23 mouse cellular contexts compared by ENCODE assay signal in genomic region chr1:172430731-172431220, GRCm38 (mm10). TPM values are rescaled to one million over a fixed set of nuclear protein-coding genes. Genes with fewer than 3 reads are reported as not detected.
A peak's percentile ranks its signal among the peaks of the same experiment; 100 is the strongest.
DNase-seq lines count a peak whose midpoint lies in the region; ATAC-seq and TF ChIP-seq lines count a peak whose summit lies in the region.
"Had no signal": no experiment of that assay in that cellular context is flagged by ENCODE, and none has a peak within 500 bp of the region (broad histone marks: within the 10 kb centered on the region; RNA-seq: fewer than 3 reads in every experiment).

No protein-coding gene starts in this region.

- peak; percentile 23 for DNase-seq in embryo, embryonic 10 days (ENCODE audit: low spot score)
- no peak for DNase-seq in embryo, embryonic 11 days
- peak; percentile 24 to 43 for DNase-seq in kidney, postnatal 4 days
- DNase-seq in kidney, postnatal 14 days: no peak
- DNase-seq in limb, embryonic 10.5 days (ENCODE audit: low spot score): peak; percentile 30
- DNase-seq in Muller cell, postnatal 12 days (ENCODE audit: inconsistent ontology term): no peak
- DNase-seq: adrenal gland, postnatal 10 days; cerebellum, adult 18-20 months; cerebellum, postnatal 14 days; lung, adult 18-20 months; lung, postnatal 10 days; midbrain, embryonic 14.5 days; retina, postnatal 1 day; right cerebral cortex, postnatal 25 days had no signal

- no peaks in the 10 kb centered on the region for H3K9me3 ChIP-seq in intestine, postnatal 0 days (ENCODE audit: control insufficient read depth)
- no peaks in the 10 kb centered on the region for H3K9me3 ChIP-seq in intestine, embryonic 15.5 days
- no peaks in the 10 kb centered on the region for H3K9me3 ChIP-seq in limb, embryonic 10.5 days (replicated peaks)
- H3K9me3 ChIP-seq: forebrain, embryonic 13.5 days; heart, embryonic 15.5 days; hindbrain, embryonic 10.5 days; neural tube, embryonic 12.5 days had no signal

- H3K9ac ChIP-seq in intestine, postnatal 0 days (ENCODE audit: low read depth, low read length): no peak overlapping the region
- no peak overlapping the region for H3K9ac ChIP-seq in intestine, embryonic 15.5 days
- H3K9ac ChIP-seq: forebrain, embryonic 13.5 days; heart, embryonic 15.5 days; neural tube, embryonic 12.5 days had no signal

- peak overlapping the region; percentile 46 for H3K27ac ChIP-seq in intestine, postnatal 0 days (ENCODE audit: low read depth, low read length)
- no peak overlapping the region for H3K27ac ChIP-seq in intestine, embryonic 15.5 days
- no peak overlapping the region for H3K27ac ChIP-seq in limb, embryonic 10.5 days
- H3K27ac ChIP-seq: forebrain, embryonic 13.5 days; hindbrain, embryonic 10.5 days; layer of hippocampus, adult 2 months; neural tube, embryonic 12.5 days had no signal

- peak; percentile 39 for TF ChIP-seq CTCF in intestine, postnatal 0 days (IDR thresholded peaks at IDR 0.05; ENCODE audit: low read depth)

- H3K4me1 ChIP-seq in intestine, postnatal 0 days (replicated peaks; ENCODE audit: control insufficient read depth, insufficient read depth, low read length): peaks cover 12% of the 10 kb centered on the region
- H3K4me1 ChIP-seq in intestine, embryonic 15.5 days (replicated peaks): peaks cover 16% of the 10 kb centered on the region
- H3K4me1 ChIP-seq in limb, embryonic 10.5 days: peaks cover 5% of the 10 kb centered on the region; the same call in 1 of the 2 replicates
- H3K4me1 ChIP-seq: forebrain, embryonic 13.5 days; neural tube, embryonic 12.5 days had no signal

- WGBS in intestine, postnatal 0 days: 53% methylated on average over 9 of the region's 9 CpGs
- WGBS in intestine, embryonic 15.5 days: 57% methylated on average over 9 of the region's 9 CpGs
- WGBS in limb, embryonic 10.5 days: 51% methylated on average over 9 of the region's 9 CpGs

- no peak for ATAC-seq in intestine, postnatal 0 days
- ATAC-seq in intestine, embryonic 15.5 days: no peak
- ATAC-seq: forebrain, embryonic 13.5 days; hindbrain, embryonic 16.5 days; intestine, embryonic 16.5 days had no signal

- no peak overlapping the region for H3K4me2 ChIP-seq in intestine, postnatal 0 days (replicated peaks; ENCODE audit: low read depth)
- H3K4me2 ChIP-seq in intestine, embryonic 15.5 days (replicated peaks): no peak overlapping the region
- H3K4me2 ChIP-seq: forebrain, embryonic 13.5 days; heart, embryonic 15.5 days; neural tube, embryonic 12.5 days had no signal

- no peaks in the 10 kb centered on the region for H3K36me3 ChIP-seq in intestine, postnatal 0 days (ENCODE audit: control insufficient read depth, insufficient read depth)
- no peaks in the 10 kb centered on the region for H3K36me3 ChIP-seq in intestine, embryonic 15.5 days
- no peaks in the 10 kb centered on the region for H3K36me3 ChIP-seq in limb, embryonic 10.5 days
- H3K36me3 ChIP-seq: heart, embryonic 15.5 days; hindbrain, embryonic 10.5 days; neural tube, embryonic 12.5 days had no signal

- no peak overlapping the region for H3K4me3 ChIP-seq in intestine, postnatal 0 days (ENCODE audit: low read depth, low read length)
- H3K4me3 ChIP-seq in intestine, embryonic 15.5 days (replicated peaks): no peak overlapping the region
- H3K4me3 ChIP-seq in limb, embryonic 10.5 days: no peak overlapping the region
- H3K4me3 ChIP-seq: forebrain, embryonic 13.5 days; heart, embryonic 15.5 days; hindbrain, embryonic 10.5 days; layer of hippocampus, adult 2 months; neural tube, embryonic 12.5 days had no signal

- no peaks in the 10 kb centered on the region for H3K27me3 ChIP-seq in intestine, postnatal 0 days (replicated peaks; ENCODE audit: control insufficient read depth, insufficient read depth, low read length)
- H3K27me3 ChIP-seq in intestine, embryonic 15.5 days (replicated peaks): no peaks in the 10 kb centered on the region
- H3K27me3 ChIP-seq in limb, embryonic 10.5 days (ENCODE audit: low read depth, poor library complexity, severe bottlenecking): no peaks in the 10 kb centered on the region
- H3K27me3 ChIP-seq: forebrain, embryonic 13.5 days; heart, embryonic 15.5 days; neural tube, embryonic 12.5 days had no signal

RNA-seq across cellular contexts. Expression of gene Slamf9, which starts 44.4 kb away (rescaled TPM):
- polyA plus RNA-seq in intestine, postnatal 0 days (2015; fragmentation: Nextera tagmentation; extraction: Ambion mirVana): 1.8 and 2.1 TPM in 2 replicates
- polyA plus RNA-seq in intestine, embryonic 15.5 days (2015; fragmentation: Nextera tagmentation; extraction: Ambion mirVana): 2.2 and 2.5 TPM in 2 replicates
- 0.18 TPM in 1 of 2 replicates, not detected in the other for polyA plus RNA-seq in limb, embryonic 10.5 days (2016; fragmentation: Nextera tagmentation; extraction: Ambion mirVana)
- polyA plus RNA-seq: hindbrain, embryonic 10.5 days; midbrain, embryonic 14.5 days had no signal

RNA-seq across cellular contexts. Expression of gene Igsf9, which starts 50.8 kb away (rescaled TPM):
- polyA plus RNA-seq in intestine, postnatal 0 days (2015; fragmentation: Nextera tagmentation; extraction: Ambion mirVana): 73.4 and 93.7 TPM in 2 replicates
- polyA plus RNA-seq in intestine, embryonic 15.5 days (2015; fragmentation: Nextera tagmentation; extraction: Ambion mirVana): 68.7 and 77.8 TPM in 2 replicates
- 79.5 and 85.8 TPM in 2 replicates for polyA plus RNA-seq in limb, embryonic 10.5 days (2016; fragmentation: Nextera tagmentation; extraction: Ambion mirVana)

RNA-seq across cellular contexts. Expression of gene Pigm, which starts 54.4 kb away (rescaled TPM):
- polyA plus RNA-seq in intestine, postnatal 0 days (2015; fragmentation: Nextera tagmentation; extraction: Ambion mirVana): 4.3 and 4.4 TPM in 2 replicates
- 6.3 and 6.4 TPM in 2 replicates for polyA plus RNA-seq in intestine, embryonic 15.5 days (2015; fragmentation: Nextera tagmentation; extraction: Ambion mirVana)
- polyA plus RNA-seq in limb, embryonic 10.5 days (2016; fragmentation: Nextera tagmentation; extraction: Ambion mirVana): 9.9 and 10.5 TPM in 2 replicates

Comparison
In these comparisons a context has a peak if more than half of its experiments do, and no peak if none do; other contexts are left out.
1. DNase-seq: peak in embryo, embryonic 10 days (single experiment), kidney, postnatal 4 days (2 of 2) and limb, embryonic 10.5 days (single experiment); none in embryo, embryonic 11 days (single experiment), kidney, postnatal 14 days (single experiment) and Muller cell, postnatal 12 days (single experiment).